Mouse (Mus musculus): Measurements from ENCODE around the gene Scamp3. TPM values are rescaled to one million over a fixed set of nuclear protein-coding genes. Genes with fewer than 3 reads are reported as not detected.
"Not testable (repeated sequence)": the region's sequence is repeated elsewhere in the genome, so short reads cannot be mapped to it uniquely, and the experiment has no call there.

The Scamp3 gene
- polyA plus RNA-seq, 1 experiment from 2014 or later, result 108 TPM

- 68% methylated on average over 14 of the region's 14 CpGs for WGBS
- Histone ChIP-seq H3K4me1 (peaks cover 34% of the 10 kb centered on the region), H3K36me3 (replicated peaks) (no peaks in the 10 kb centered on the region), H3K27ac (replicated peaks) (no peak overlapping the region), H3K27me3 (replicated peaks; ENCODE audit: low read depth, poor library complexity, severe bottlenecking) (peaks cover 78% of the 10 kb centered on the region), H3K9me3 (no peaks in the 10 kb centered on the region), H3K4me3 (peak overlapping the region; percentile 50)
- no peak for DNase-seq (ENCODE audit: low spot score)
Measured at GRCm38 (mm10) chr3:89148567-89148966, 28.7 kb upstream of the Scamp3 start.

GRCm38 (mm10) chr3:89152084-89152835 lies 25.0 kb upstream of the Scamp3 start:
- no peak overlapping the region for H3K27ac ChIP-seq (replicated peaks)
- H3K27me3 ChIP-seq (replicated peaks; ENCODE audit: low read depth, poor library complexity, severe bottlenecking), result peaks cover 49% of the 10 kb centered on the region
- no peak overlapping the region for H3K4me3 ChIP-seq
- 63% methylated on average over 17 of the region's 17 CpGs for WGBS
- DNase-seq (ENCODE audit: low spot score), result no peak
- no peaks in the 10 kb centered on the region for H3K36me3 ChIP-seq (replicated peaks)
- H3K4me1 ChIP-seq, result peaks cover 15% of the 10 kb centered on the region
- H3K9me3 ChIP-seq, result no peaks in the 10 kb centered on the region

- WGBS, result 89% methylated on average over 8 of the region's 8 CpGs
- H3K4me3 ChIP-seq, result no peak overlapping the region
- H3K27me3 ChIP-seq (replicated peaks; ENCODE audit: low read depth, poor library complexity, severe bottlenecking), result peaks cover 33% of the 10 kb centered on the region
- H3K4me1 ChIP-seq, result peaks cover 24% of the 10 kb centered on the region
- DNase-seq (ENCODE audit: low spot score), result no peak
- no peak overlapping the region for H3K27ac ChIP-seq (replicated peaks)
- H3K9me3 ChIP-seq, result no peaks in the 10 kb centered on the region
- no peaks in the 10 kb centered on the region for H3K36me3 ChIP-seq (replicated peaks)
Measured at GRCm38 (mm10) chr3:89156951-89157350, 20.3 kb upstream of the Scamp3 start.

GRCm38 (mm10) chr3:89158651-89159050 lies 18.6 kb upstream of the Scamp3 start:
- DNase-seq (ENCODE audit: low spot score), result no peak
- Histone ChIP-seq H3K27me3 (replicated peaks; ENCODE audit: low read depth, poor library complexity, severe bottlenecking) (peaks cover 25% of the 10 kb centered on the region), H3K4me1 (peaks cover 24% of the 10 kb centered on the region), H3K36me3 (replicated peaks) (no peaks in the 10 kb centered on the region), H3K4me3 (peak overlapping the region; percentile 74), H3K9me3 (no peaks in the 10 kb centered on the region), H3K27ac (replicated peaks) (no peak overlapping the region)
- 16% methylated on average over 7 of the region's 7 CpGs for WGBS

- Histone ChIP-seq H3K27me3 (replicated peaks; ENCODE audit: low read depth, poor library complexity, severe bottlenecking) (peaks cover 25% of the 10 kb centered on the region), H3K4me3 (peak overlapping the region; percentile 74), H3K36me3 (replicated peaks) (no peaks in the 10 kb centered on the region), H3K9me3 (no peaks in the 10 kb centered on the region), H3K4me1 (peaks cover 29% of the 10 kb centered on the region), H3K27ac (replicated peaks) (no peak overlapping the region)
- WGBS, result 2% methylated on average over 13 of the region's 13 CpGs
- DNase-seq (ENCODE audit: low spot score), result peak; percentile 85
Measured at GRCm38 (mm10) chr3:89159211-89159610, 18.1 kb upstream of the Scamp3 start.

GRCm38 (mm10) chr3:89159616-89160344 lies 17.5 kb upstream of the Scamp3 start, which contains the start of gene Hcn3:
Gene Hcn3 (minus strand): TSS chr3:89160196.
- under 1% methylated on average over 66 of the region's 66 CpGs for WGBS
- Histone ChIP-seq H3K36me3 (replicated peaks) (no peaks in the 10 kb centered on the region), H3K4me3 (peak within 1 kb of the TSS; percentile 74), H3K9me3 (no peaks in the 10 kb centered on the region), H3K27me3 (replicated peaks; ENCODE audit: low read depth, poor library complexity, severe bottlenecking) (peaks cover 25% of the 10 kb centered on the region), H3K4me1 (peaks cover 33% of the 10 kb centered on the region), H3K27ac (replicated peaks) (peak within 1 kb of the TSS; percentile 65)
- peak; percentile 89 for DNase-seq (ENCODE audit: low spot score)

- H3K36me3 ChIP-seq (replicated peaks); H3K27ac ChIP-seq (replicated peaks); H3K4me3 ChIP-seq; DNase-seq (ENCODE audit: low spot score); H3K9me3 ChIP-seq: not testable (repeated sequence)
- H3K4me1 ChIP-seq, result peaks cover 42% of the 10 kb centered on the region
- peaks cover 25% of the 10 kb centered on the region for H3K27me3 ChIP-seq (replicated peaks; ENCODE audit: low read depth, poor library complexity, severe bottlenecking)
Measured at GRCm38 (mm10) chr3:89161207-89161606, 16.1 kb upstream of the Scamp3 start.

- 80% methylated on average over 4 of the region's 4 CpGs for WGBS
- Histone ChIP-seq H3K36me3 (replicated peaks) (peaks cover 8% of the 10 kb centered on the region), H3K27ac (replicated peaks) (no peak overlapping the region), H3K9me3 (no peaks in the 10 kb centered on the region), H3K27me3 (replicated peaks; ENCODE audit: low read depth, poor library complexity, severe bottlenecking) (peaks cover 25% of the 10 kb centered on the region), H3K4me1 (peaks cover 48% of the 10 kb centered on the region), H3K4me3 (no peak overlapping the region)
- DNase-seq (ENCODE audit: low spot score), result no peak
Measured at GRCm38 (mm10) chr3:89161786-89162185, 15.5 kb upstream of the Scamp3 start.

- H3K9me3 ChIP-seq, result no peaks in the 10 kb centered on the region
- peaks cover 49% of the 10 kb centered on the region for H3K4me1 ChIP-seq
- peaks cover 19% of the 10 kb centered on the region for H3K27me3 ChIP-seq (replicated peaks; ENCODE audit: low read depth, poor library complexity, severe bottlenecking)
- H3K4me3 ChIP-seq, result no peak overlapping the region
- no peak for DNase-seq (ENCODE audit: low spot score)
- H3K27ac ChIP-seq (replicated peaks), result no peak overlapping the region
- WGBS, result 79% methylated on average over 1 of the region's 1 CpGs
- peaks cover 21% of the 10 kb centered on the region for H3K36me3 ChIP-seq (replicated peaks)
Measured at GRCm38 (mm10) chr3:89163123-89163522, 14.2 kb upstream of the Scamp3 start.

- H3K27ac ChIP-seq (replicated peaks), result peak overlapping the region; percentile 99; the same call in 1 of the 2 replicates
- H3K9me3 ChIP-seq, result no peaks in the 10 kb centered on the region
- peaks cover 28% of the 10 kb centered on the region for H3K36me3 ChIP-seq (replicated peaks)
- H3K4me1 ChIP-seq, result peaks cover 45% of the 10 kb centered on the region
- 74% methylated on average over 5 of the region's 5 CpGs for WGBS
- no peak for DNase-seq (ENCODE audit: low spot score)
- H3K27me3 ChIP-seq (replicated peaks; ENCODE audit: low read depth, poor library complexity, severe bottlenecking), result peaks cover 12% of the 10 kb centered on the region
- peak overlapping the region; percentile 95 for H3K4me3 ChIP-seq
Measured at GRCm38 (mm10) chr3:89163643-89164245, 13.5 kb upstream of the Scamp3 start.

GRCm38 (mm10) chr3:89164506-89165267 lies 12.6 kb upstream of the Scamp3 start, which contains the start of gene Clk2:
Gene Clk2 (plus strand): TSS chr3:89164795.
- Histone ChIP-seq H3K27ac (replicated peaks) (peak within 1 kb of the TSS; percentile 99), H3K9me3 (no peaks in the 10 kb centered on the region), H3K4me3 (peak within 1 kb of the TSS; percentile 95), H3K36me3 (replicated peaks) (peaks cover 37% of the 10 kb centered on the region), H3K27me3 (replicated peaks; ENCODE audit: low read depth, poor library complexity, severe bottlenecking) (peaks cover 3% of the 10 kb centered on the region; the same call in 1 of the 2 replicates), H3K4me1 (peaks cover 36% of the 10 kb centered on the region)
- DNase-seq (ENCODE audit: low spot score), result peak; percentile 97
- under 1% methylated on average over 79 of the region's 79 CpGs for WGBS
